Comparison of ENCODE assay signal across 20 mouse cellular contexts in the genomic region with DNA sequence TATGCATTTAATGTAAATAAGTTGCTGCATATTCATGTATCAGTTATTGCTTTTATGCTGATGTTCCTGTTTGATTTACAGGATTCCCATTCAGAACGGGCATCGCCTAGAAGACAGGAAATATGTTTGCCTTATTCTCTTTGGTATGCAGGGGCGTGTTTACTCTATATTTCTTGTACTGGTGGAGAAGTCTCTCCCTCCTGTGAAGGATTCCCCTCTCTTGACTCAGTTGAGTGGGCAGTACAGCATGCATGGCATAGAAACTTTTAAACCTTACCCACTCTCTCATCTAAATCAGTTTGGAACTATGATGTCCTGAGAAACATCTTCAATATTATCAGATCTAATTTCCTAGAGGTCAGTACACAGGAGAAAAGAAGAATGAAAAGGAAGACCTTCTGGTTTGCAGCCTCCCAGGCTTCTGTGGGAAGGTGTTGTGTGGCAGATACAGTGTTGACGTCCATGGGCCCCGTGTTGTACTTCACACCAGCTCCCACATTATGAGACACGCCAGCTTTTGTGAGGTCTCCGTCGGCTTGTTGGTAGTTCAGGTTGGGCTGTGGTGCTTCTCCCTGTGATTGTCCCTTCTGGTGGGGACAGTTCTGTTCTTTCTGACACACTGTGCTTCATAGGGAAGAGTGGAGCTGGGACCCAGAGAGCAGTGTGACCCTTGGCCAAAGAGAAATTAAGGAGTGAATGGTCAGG. TPM values are rescaled to one million over a fixed set of nuclear protein-coding genes. Genes with fewer than 3 reads are reported as not detected.
DNase-seq lines count a peak whose midpoint lies in the region.
"Had no signal": no experiment of that assay in that cellular context is flagged by ENCODE, and none has a peak within 500 bp of the region (broad histone marks: within the 10 kb centered on the region; RNA-seq: fewer than 3 reads in every experiment).

No protein-coding gene starts in this region.

- H3K9me3 ChIP-seq in limb, embryonic 10.5 days (replicated peaks): no peaks in the 10 kb centered on the region
- H3K9me3 ChIP-seq: embryonic facial prominence, embryonic 10.5 days; embryonic facial prominence, embryonic 12.5 days; forebrain, embryonic 13.5 days; forebrain, embryonic 15.5 days had no signal

- no peaks in the 10 kb centered on the region for H3K4me1 ChIP-seq in limb, embryonic 10.5 days
- H3K4me1 ChIP-seq: embryonic facial prominence, embryonic 10.5 days; embryonic facial prominence, embryonic 12.5 days; forebrain, embryonic 13.5 days; forebrain, embryonic 15.5 days had no signal

- WGBS in limb, embryonic 10.5 days: 90% methylated on average over 8 of the region's 8 CpGs

- peak; percentile 1 to 13 for DNase-seq in frontal cortex, postnatal 36 days (ENCODE audit: low spot score in 2 of 2)
- DNase-seq in frontal cortex, postnatal 25 days (ENCODE audit: low spot score in 2 of 2): no peak
- DNase-seq in right cerebral cortex, adult 18-20 months: peak; percentile 33
- DNase-seq in right cerebral cortex, postnatal 10 days (ENCODE audit: low spot score in 2 of 2): no peak
- DNase-seq in limb, embryonic 10.5 days (ENCODE audit: low spot score): peak; percentile 16
- no peak for DNase-seq in adrenal gland, postnatal 36 days
- DNase-seq: adrenal gland, adult 2 months; adrenal gland, postnatal 10 days; adrenal gland, postnatal 25 days; cerebellum, adult 11-12 months; cerebellum, adult 2 months; cerebellum, adult 9-10 months; cerebellum, postnatal 10 days; cerebellum, postnatal 25 days; forebrain, postnatal 0 days had no signal

- H3K4me3 ChIP-seq in limb, embryonic 10.5 days: no peak overlapping the region
- H3K4me3 ChIP-seq: embryonic facial prominence, embryonic 10.5 days; embryonic facial prominence, embryonic 12.5 days; forebrain, embryonic 13.5 days; forebrain, embryonic 15.5 days had no signal

- no peak overlapping the region for H3K27ac ChIP-seq in limb, embryonic 10.5 days
- H3K27ac ChIP-seq: embryonic facial prominence, embryonic 10.5 days; embryonic facial prominence, embryonic 12.5 days; forebrain, embryonic 13.5 days; forebrain, embryonic 15.5 days had no signal

- no peaks in the 10 kb centered on the region for H3K36me3 ChIP-seq in limb, embryonic 10.5 days
- H3K36me3 ChIP-seq: embryonic facial prominence, embryonic 10.5 days; embryonic facial prominence, embryonic 12.5 days; forebrain, embryonic 15.5 days had no signal

- no peaks in the 10 kb centered on the region for H3K27me3 ChIP-seq in limb, embryonic 10.5 days (ENCODE audit: low read depth, poor library complexity, severe bottlenecking)
- H3K27me3 ChIP-seq: embryonic facial prominence, embryonic 12.5 days; forebrain, embryonic 13.5 days; forebrain, embryonic 15.5 days had no signal

RNA-seq across cellular contexts. Expression of gene Ptprm, which starts 58.4 kb away (rescaled TPM):
- 7.5 and 9.0 TPM in 2 replicates for polyA plus RNA-seq in limb, embryonic 10.5 days (2016; fragmentation: Nextera tagmentation; extraction: Ambion mirVana)
- 10 to 100 TPM; 29.3 to 34.4 TPM for total RNA-seq in adrenal gland, postnatal 36 days (2021)
- total RNA-seq: MEL had no signal

Comparison
In these comparisons a context has a peak if more than half of its experiments do, and no peak if none do; other contexts are left out.
1. DNase-seq: peak in frontal cortex, postnatal 36 days (2 of 2), right cerebral cortex, adult 18-20 months (single experiment) and limb, embryonic 10.5 days (single experiment); none in frontal cortex, postnatal 25 days (0 of 2), right cerebral cortex, postnatal 10 days (0 of 2) and adrenal gland, postnatal 36 days (0 of 2).